Mouse (Mus musculus): ENCODE data around the gene Krt222. TPM values are rescaled to one million over a fixed set of nuclear protein-coding genes. Genes with fewer than 3 reads are reported as not detected.

Gene Krt222
- polyA plus RNA-seq (2015; fragmentation: Nextera tagmentation; extraction: Ambion mirVana) = 0.29 and 0.33 TPM in 2 replicates

- Histone ChIP-seq H3K4me3 (replicated peaks; ENCODE audit: low read depth, low read length) (peak within 1 kb of the TSS; percentile 24), H3K27ac (no peak within 1 kb of the TSS), H3K4me1 (replicated peaks; ENCODE audit: insufficient read depth, low read length) (0 out of 2 replicates have a peak, but pooled peaks cover 7% of the 10 kb centered on the region), H3K27me3 (ENCODE audit: insufficient read depth, low read length) (no peaks in the 10 kb centered on the region), H3K9ac (ENCODE audit: low read depth, low read length) (peak within 1 kb of the TSS; percentile 23; the same call in 1 of the 2 replicates), H3K4me2 (ENCODE audit: low read length) (peak within 1 kb of the TSS; percentile 59), H3K36me3 (ENCODE audit: insufficient read depth, low read length) (no peaks in the 10 kb centered on the region), H3K9me3 (replicated peaks; ENCODE audit: low read length) (no peaks in the 10 kb centered on the region)
- ATAC-seq (replicated peaks; ENCODE audit: low FRiP score, low read depth) (no peak; the same call in 1 of the 2 replicates), DNase-seq (ENCODE audit: low spot score) (peak; percentile 40)
- no peak for TF ChIP-seq CTCF (IDR thresholded peaks at IDR 0.05; ENCODE audit: low read depth)
- WGBS = 2% methylated on average over 17 of the region's 17 CpGs
Measured at GRCm38 (mm10) chr11:99243820-99244374, at the start of gene Krt222. Gene Krt222 (minus strand): TSS chr11:99244085.

- Histone ChIP-seq H3K9me3 (replicated peaks; ENCODE audit: low read length) (no peaks in the 10 kb centered on the region), H3K9ac (ENCODE audit: low read depth, low read length) (no peak overlapping the region), H3K27me3 (ENCODE audit: insufficient read depth, low read length) (no peaks in the 10 kb centered on the region), H3K4me2 (ENCODE audit: low read length) (no peak overlapping the region), H3K4me1 (replicated peaks; ENCODE audit: insufficient read depth, low read length) (no peaks in the 10 kb centered on the region), H3K27ac (no peak overlapping the region), H3K4me3 (replicated peaks; ENCODE audit: low read depth, low read length) (no peak overlapping the region), H3K36me3 (ENCODE audit: insufficient read depth, low read length) (no peaks in the 10 kb centered on the region)
- ATAC-seq (replicated peaks; ENCODE audit: low FRiP score, low read depth) = no peak
- TF ChIP-seq CTCF (IDR thresholded peaks at IDR 0.05; ENCODE audit: low read depth) = peak; percentile 75
- 60% methylated on average over 5 of the region's 5 CpGs for WGBS
- DNase-seq (ENCODE audit: low spot score) = peak; percentile 57
Measured at GRCm38 (mm10) chr11:99292846-99293245, 49.0 kb upstream of the Krt222 start.

GRCm38 (mm10) chr11:99284833-99285312, 41.0 kb upstream of the Krt222 start, which contains the start of gene Krt24:
Gene Krt24 (minus strand): TSS chr11:99285262.
- Histone ChIP-seq H3K9me3 (replicated peaks; ENCODE audit: low read length) (no peaks in the 10 kb centered on the region), H3K36me3 (ENCODE audit: insufficient read depth, low read length) (no peaks in the 10 kb centered on the region), H3K9ac (ENCODE audit: low read depth, low read length) (no peak within 1 kb of the TSS), H3K4me2 (ENCODE audit: low read length) (no peak within 1 kb of the TSS), H3K4me3 (replicated peaks; ENCODE audit: low read depth, low read length) (no peak within 1 kb of the TSS), H3K27ac (no peak within 1 kb of the TSS), H3K27me3 (ENCODE audit: insufficient read depth, low read length) (no peaks in the 10 kb centered on the region), H3K4me1 (replicated peaks; ENCODE audit: insufficient read depth, low read length) (no peaks in the 10 kb centered on the region)
- no peak for TF ChIP-seq CTCF (IDR thresholded peaks at IDR 0.05; ENCODE audit: low read depth)
- DNase-seq (ENCODE audit: low spot score) = no peak
- WGBS = 46% methylated on average over 11 of the region's 11 CpGs
- no peak for ATAC-seq (replicated peaks; ENCODE audit: low FRiP score, low read depth)

GRCm38 (mm10) chr11:99284011-99284410, 40.1 kb upstream of the Krt222 start:
- H3K9me3 ChIP-seq (replicated peaks; ENCODE audit: low read length) = no peaks in the 10 kb centered on the region
- DNase-seq (ENCODE audit: low spot score) = no peak
- H3K4me3 ChIP-seq (replicated peaks; ENCODE audit: low read depth, low read length) = no peak overlapping the region
- H3K27me3 ChIP-seq (ENCODE audit: insufficient read depth, low read length) = no peaks in the 10 kb centered on the region
- no peak overlapping the region for H3K9ac ChIP-seq (ENCODE audit: low read depth, low read length)
- no peak for TF ChIP-seq CTCF (IDR thresholded peaks at IDR 0.05; ENCODE audit: low read depth)
- 84% methylated on average over 5 of the region's 5 CpGs for WGBS
- no peak overlapping the region for H3K27ac ChIP-seq
- no peak overlapping the region for H3K4me2 ChIP-seq (ENCODE audit: low read length)
- ATAC-seq (replicated peaks; ENCODE audit: low FRiP score, low read depth) = no peak
- H3K4me1 ChIP-seq (replicated peaks; ENCODE audit: insufficient read depth, low read length) = no peaks in the 10 kb centered on the region
- H3K36me3 ChIP-seq (ENCODE audit: insufficient read depth, low read length) = no peaks in the 10 kb centered on the region

GRCm38 (mm10) chr11:99283334-99283733, 39.4 kb upstream of the Krt222 start:
- no peaks in the 10 kb centered on the region for H3K4me1 ChIP-seq (replicated peaks; ENCODE audit: insufficient read depth, low read length)
- H3K9ac ChIP-seq (ENCODE audit: low read depth, low read length) = no peak overlapping the region
- DNase-seq (ENCODE audit: low spot score) (no peak), ATAC-seq (replicated peaks; ENCODE audit: low FRiP score, low read depth) (no peak)
- WGBS = 42% methylated on average over 4 of the region's 4 CpGs
- H3K36me3 ChIP-seq (ENCODE audit: insufficient read depth, low read length) = no peaks in the 10 kb centered on the region
- no peaks in the 10 kb centered on the region for H3K9me3 ChIP-seq (replicated peaks; ENCODE audit: low read length)
- no peak overlapping the region for H3K4me2 ChIP-seq (ENCODE audit: low read length)
- no peaks in the 10 kb centered on the region for H3K27me3 ChIP-seq (ENCODE audit: insufficient read depth, low read length)
- H3K4me3 ChIP-seq (replicated peaks; ENCODE audit: low read depth, low read length) = no peak overlapping the region
- TF ChIP-seq CTCF (IDR thresholded peaks at IDR 0.05; ENCODE audit: low read depth) = no peak
- no peak overlapping the region for H3K27ac ChIP-seq

GRCm38 (mm10) chr11:99281116-99281515, 37.2 kb upstream of the Krt222 start:
- H3K9me3 ChIP-seq (replicated peaks; ENCODE audit: low read length) = no peaks in the 10 kb centered on the region
- no peak overlapping the region for H3K9ac ChIP-seq (ENCODE audit: low read depth, low read length)
- DNase-seq (ENCODE audit: low spot score) (no peak), ATAC-seq (replicated peaks; ENCODE audit: low FRiP score, low read depth) (no peak)
- H3K27me3 ChIP-seq (ENCODE audit: insufficient read depth, low read length) = no peaks in the 10 kb centered on the region
- no peak for TF ChIP-seq CTCF (IDR thresholded peaks at IDR 0.05; ENCODE audit: low read depth)
- H3K27ac ChIP-seq = no peak overlapping the region
- no peak overlapping the region for H3K4me2 ChIP-seq (ENCODE audit: low read length)
- H3K36me3 ChIP-seq (ENCODE audit: insufficient read depth, low read length) = no peaks in the 10 kb centered on the region
- no peak overlapping the region for H3K4me3 ChIP-seq (replicated peaks; ENCODE audit: low read depth, low read length)
- no peaks in the 10 kb centered on the region for H3K4me1 ChIP-seq (replicated peaks; ENCODE audit: insufficient read depth, low read length)
- WGBS = 72% methylated on average over 9 of the region's 9 CpGs
